Mouse (Mus musculus) ES-Bruce4 (cell line): ENCODE measurements around the gene Slc30a2.

Source experiments
- CTCF ChIP-seq: IDR thresholded peaks from one replicate; pipeline ENCODE4 v1.8.1; 2011; ENCODE audit warnings: low read depth, low read length
- EP300 ChIP-seq: IDR thresholded peaks from 2 replicates; pipeline ENCODE4 v1.6.1; 2011; ENCODE audit warnings: low read depth, low read length; ENCODE audit not compliant: insufficient read depth

DNA sequence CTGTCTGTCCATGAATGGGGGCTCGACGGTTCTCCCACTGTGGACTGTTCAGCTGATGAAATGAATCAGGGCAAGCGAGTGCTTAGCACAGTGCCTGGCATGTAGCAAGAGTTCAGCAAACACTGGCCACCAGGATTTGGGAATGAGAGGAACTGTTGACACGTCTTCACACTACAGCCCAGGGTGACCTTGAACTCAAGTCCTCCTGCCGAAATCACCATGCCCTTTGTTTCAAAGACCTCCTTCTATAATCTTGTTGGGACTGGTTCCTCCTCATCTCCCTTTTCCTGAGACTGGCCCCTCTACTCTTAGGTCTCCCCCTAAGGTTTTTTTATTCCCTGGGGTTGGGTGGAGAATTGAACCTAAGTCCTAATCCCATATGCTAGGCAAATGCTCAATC lies 30.6 kb upstream of the Slc30a2 start:
- no peak for TF ChIP-seq EP300
- no peak for TF ChIP-seq CTCF
